In genomic region chr13:118731850-118732552, GRCm38 (mm10) we compare ENCODE assay signal across 9 mouse cellular contexts.
DNase-seq lines count a peak whose midpoint lies in the region; ATAC-seq and TF ChIP-seq lines count a peak whose summit lies in the region.
"Had no signal": no experiment of that assay in that cellular context is flagged by ENCODE, and none has a peak within 500 bp of the region (broad histone marks: within the 10 kb centered on the region; RNA-seq: fewer than 3 reads in every experiment).

No protein-coding gene starts in this region.

- TF ChIP-seq POLR2A in embryonic fibroblast, embryonic 13.5 days (IDR thresholded peaks at IDR 0.05; ENCODE audit: low read depth, low read length), result 0 out of 2 replicates have a peak, but pooled peaks have one; percentile 18

- ATAC-seq in kidney, embryonic 16.5 days (ENCODE audit: low FRiP score, low TSS enrichment), result peak; percentile 67; the same call in 1 of the 2 replicates

- peak overlapping the region; percentile 18; the same call in 1 of the 2 replicates for H3K4me3 ChIP-seq in kidney, embryonic 16.5 days (ENCODE audit: low read length)
- peak overlapping the region; percentile 22; the same call in 1 of the 2 replicates for H3K4me3 ChIP-seq in brown adipose tissue, adult 24 weeks (ENCODE audit: insufficient read depth, low read depth, low read length)
- H3K4me3 ChIP-seq in embryonic fibroblast, embryonic 13.5 days (ENCODE audit: insufficient read depth, low read length), result peak overlapping the region; percentile 32
- H3K4me3 ChIP-seq: hindbrain, embryonic 12.5 days had no signal

- H3K4me2 ChIP-seq in kidney, embryonic 16.5 days (replicated peaks; ENCODE audit: low read depth, low read length), result peak overlapping the region; percentile 40
- H3K4me2 ChIP-seq: hindbrain, embryonic 12.5 days had no signal

- H3K4me1 ChIP-seq in kidney, embryonic 16.5 days (ENCODE audit: insufficient read depth, low read length), result 0 out of 2 replicates have a peak, but pooled peaks cover 2% of the 10 kb centered on the region
- H3K4me1 ChIP-seq in brown adipose tissue, adult 24 weeks (ENCODE audit: control insufficient read depth, insufficient read depth, insufficient read length, low read length), result no peaks in the 10 kb centered on the region
- peaks cover 5% of the 10 kb centered on the region; the same call in 1 of the 2 replicates for H3K4me1 ChIP-seq in embryonic fibroblast, embryonic 13.5 days (ENCODE audit: control insufficient read depth, insufficient read depth, low read length)
- H3K4me1 ChIP-seq: hindbrain, embryonic 12.5 days had no signal

- TF ChIP-seq CTCF in embryonic fibroblast, embryonic 13.5 days (IDR thresholded peaks at IDR 0.05; ENCODE audit: borderline replicate concordance, insufficient read depth, low read length), result no peak

- H3K9ac ChIP-seq in kidney, embryonic 16.5 days (replicated peaks; ENCODE audit: low read length), result no peak overlapping the region
- H3K9ac ChIP-seq: hindbrain, embryonic 12.5 days had no signal

- no peaks in the 10 kb centered on the region for H3K27me3 ChIP-seq in kidney, embryonic 16.5 days (ENCODE audit: insufficient read depth, low read length)
- H3K27me3 ChIP-seq: hindbrain, embryonic 12.5 days had no signal

- no peaks in the 10 kb centered on the region for H3K36me3 ChIP-seq in kidney, embryonic 16.5 days (ENCODE audit: insufficient read depth, low read length)
- H3K36me3 ChIP-seq: hindbrain, embryonic 12.5 days had no signal

- DNase-seq in kidney, adult 18-20 months, result no peak
- peak; percentile 40 to 54 for DNase-seq in right cerebral cortex, postnatal 10 days (ENCODE audit: low spot score in 2 of 2)
- DNase-seq in spleen, adult 18-20 months, result no peak
- no peak for DNase-seq in urinary bladder, postnatal 36 days (ENCODE audit: low spot score in 2 of 2)
- DNase-seq: lung, postnatal 14 days had no signal

- H3K27ac ChIP-seq in kidney, embryonic 16.5 days (ENCODE audit: low read length), result no peak overlapping the region
- peak overlapping the region; percentile 17; the same call in 1 of the 2 replicates for H3K27ac ChIP-seq in brown adipose tissue, adult 24 weeks (replicated peaks; ENCODE audit: low read depth, low read length)
- H3K27ac ChIP-seq in embryonic fibroblast, embryonic 13.5 days (ENCODE audit: insufficient read depth, low read length), result peak overlapping the region; percentile 92
- H3K27ac ChIP-seq: hindbrain, embryonic 12.5 days had no signal

- no peaks in the 10 kb centered on the region for H3K9me3 ChIP-seq in kidney, embryonic 16.5 days (ENCODE audit: low read length)
- H3K9me3 ChIP-seq: hindbrain, embryonic 12.5 days had no signal

- WGBS in kidney, embryonic 16.5 days, result 29% methylated on average over 12 of the region's 12 CpGs

Comparison
In these comparisons a context has a peak if more than half of its experiments do, and no peak if none do; other contexts are left out.
1. DNase-seq: peak in right cerebral cortex, postnatal 10 days (2 of 2); none in kidney, adult 18-20 months (single experiment), spleen, adult 18-20 months (0 of 2) and urinary bladder, postnatal 36 days (0 of 2).
2. Peak in every context shown above with its lines, with median percentiles within 50 percentile points of each other: H3K4me3 ChIP-seq.